Mouse (Mus musculus): ENCODE measurements around the gene Ranbp6.

The Ranbp6 gene

GRCm38 (mm10) chr19:29810022-29810421 lies 2.8 kb downstream of the Ranbp6 start:
- DNase-seq (ENCODE audit: low read depth, low spot score), result no peak

- peak; percentile 99 for DNase-seq (ENCODE audit: low read depth, low spot score)
Measured at GRCm38 (mm10) chr19:29805917-29806785, 6.6 kb downstream of the Ranbp6 start, which contains the start of gene 9930021J03Rik. Gene 9930021J03Rik, minus strand, starts transcription at chr19:29805989.

- peak; percentile 17 for DNase-seq (ENCODE audit: low read depth, low spot score)
Measured at GRCm38 (mm10) chr19:29805101-29805916, 7.5 kb downstream of the Ranbp6 start.

GRCm38 (mm10) chr19:29803946-29804345 lies 8.8 kb downstream of the Ranbp6 start:
- DNase-seq (ENCODE audit: low read depth, low spot score), result no peak

- no peak for DNase-seq (ENCODE audit: low read depth, low spot score)
Measured at GRCm38 (mm10) chr19:29797371-29797770, 15.4 kb downstream of the Ranbp6 start.

- DNase-seq (ENCODE audit: low read depth, low spot score), result no peak
Measured at GRCm38 (mm10) chr19:29787997-29788396, 24.8 kb downstream of the Ranbp6 start.

- DNase-seq (ENCODE audit: low read depth, low spot score), result no peak
Measured at GRCm38 (mm10) chr19:29782914-29783313, 29.9 kb downstream of the Ranbp6 start.
